Mouse (Mus musculus): ENCODE results near the gene Igsf9b.

DNA sequence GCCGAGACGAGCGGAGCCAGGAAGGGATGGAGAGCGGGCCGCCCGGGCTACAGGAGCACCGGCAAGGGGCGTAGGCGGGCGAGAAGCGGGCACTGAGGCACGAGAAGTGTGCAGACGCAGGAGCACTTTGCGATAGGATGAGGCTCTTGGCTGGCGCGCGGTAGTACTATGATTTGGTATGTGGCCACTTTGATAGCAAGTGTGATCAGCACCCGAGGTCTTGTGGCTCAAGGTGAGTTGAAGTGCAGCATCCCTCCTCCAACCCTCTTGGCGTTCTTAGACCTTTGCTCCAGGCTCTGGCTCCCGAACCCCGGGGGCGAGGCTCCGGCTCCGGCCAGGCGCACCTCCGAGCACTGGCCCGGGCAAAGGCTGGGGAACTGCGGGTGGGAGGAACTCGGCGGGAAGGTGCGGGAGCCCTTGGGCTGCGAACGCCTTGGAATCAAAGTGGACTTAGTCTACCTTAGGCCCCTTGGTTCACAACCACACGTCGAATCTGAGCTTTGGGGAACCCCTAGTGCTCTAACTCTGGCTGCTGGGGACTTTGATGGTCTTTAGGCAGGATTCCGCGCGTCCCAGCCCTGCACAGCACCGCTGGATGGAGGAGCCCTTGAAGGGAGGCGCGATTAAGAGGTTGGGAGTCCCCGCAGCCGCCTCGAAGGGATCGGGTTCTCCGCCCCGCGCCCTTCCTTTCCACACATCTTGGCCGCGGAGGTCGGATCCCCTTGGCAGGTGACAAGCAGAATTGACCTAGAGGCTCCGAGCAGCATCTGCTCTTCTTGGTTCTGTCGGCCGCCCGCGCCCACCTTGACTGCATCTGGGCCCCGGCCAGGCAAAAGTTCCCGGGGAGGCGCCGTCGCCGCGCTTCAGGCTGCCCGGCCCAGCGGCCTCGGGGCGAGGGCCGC, 533 bp downstream of the Igsf9b start:
- TF ChIP-seq CTCF (IDR thresholded peaks at IDR 0.05; ENCODE audit: low read depth) (no peak), EP300 (IDR thresholded peaks at IDR 0.05; ENCODE audit: low read depth) (no peak)
